8 mouse cellular contexts compared by ENCODE assay signal in the genomic region with DNA sequence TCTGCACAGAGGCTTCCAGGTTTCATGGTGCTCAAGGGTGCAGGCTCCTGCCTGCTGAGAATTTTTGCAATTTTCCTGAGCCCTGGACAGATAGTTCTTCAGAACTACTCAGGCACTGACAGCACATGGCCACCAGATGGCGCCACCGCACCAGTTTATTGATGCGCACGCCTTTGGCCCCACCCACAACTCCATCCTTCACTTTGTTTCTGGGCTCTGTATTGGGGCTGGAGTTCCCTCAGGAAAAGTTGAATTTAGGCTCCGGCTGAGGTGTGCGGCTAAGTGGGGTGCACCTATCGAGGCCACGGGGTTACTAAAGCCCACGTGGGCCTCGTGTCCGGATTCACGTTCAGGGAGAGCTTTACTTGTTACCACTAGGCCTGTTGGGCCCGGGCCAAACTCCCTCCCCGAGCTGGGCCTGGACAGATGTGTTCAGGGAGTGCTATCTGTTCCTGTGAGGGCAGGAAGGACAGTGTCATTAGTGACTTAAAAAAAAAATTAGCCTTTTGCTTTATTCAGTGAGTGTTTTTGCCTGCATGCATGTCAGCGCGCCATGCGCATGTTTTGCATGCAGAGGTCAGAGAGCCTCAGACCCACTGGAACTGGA. TPM values are rescaled to one million over a fixed set of nuclear protein-coding genes. Genes with fewer than 3 reads are reported as not detected.
DNase-seq lines count a peak whose midpoint lies in the region; ATAC-seq lines count a peak whose summit lies in the region.

No protein-coding gene starts in this region.

- WGBS in hindbrain, embryonic 12.5 days: 34% methylated on average over 17 of the region's 17 CpGs

- 0 out of 2 replicates have a peak overlapping the region, but pooled peaks have one; percentile 7 for H3K4me2 ChIP-seq in hindbrain, embryonic 12.5 days (replicated peaks)

- H3K9me3 ChIP-seq in hindbrain, embryonic 12.5 days (replicated peaks): no peaks in the 10 kb centered on the region

- ATAC-seq in hindbrain, embryonic 12.5 days (ENCODE audit: low FRiP score): peak; percentile 41; the same call in 1 of the 2 replicates

- H3K27me3 ChIP-seq in hindbrain, embryonic 12.5 days: no peaks in the 10 kb centered on the region

- H3K4me3 ChIP-seq in hindbrain, embryonic 12.5 days: no peak overlapping the region

- H3K9ac ChIP-seq in hindbrain, embryonic 12.5 days: no peak overlapping the region

- H3K4me1 ChIP-seq in hindbrain, embryonic 12.5 days: no peaks in the 10 kb centered on the region; the same call in 1 of the 2 replicates

- no peak overlapping the region for H3K27ac ChIP-seq in hindbrain, embryonic 12.5 days

- H3K36me3 ChIP-seq in hindbrain, embryonic 12.5 days: peaks cover 12% of the 10 kb centered on the region

- peak; percentile 60 for DNase-seq in T-cell, adult 2 months (ENCODE audit: low spot score)
- DNase-seq in cerebellum, postnatal 14 days: peak; percentile 93 to 95
- peak; percentile 70 to 82 for DNase-seq in frontal cortex, postnatal 14 days (ENCODE audit: low spot score in 2 of 2)
- DNase-seq in layer of hippocampus, postnatal 14 days (ENCODE audit: low spot score in 2 of 2): peak; percentile 83 to 88
- peak; percentile 62 for DNase-seq in lung, postnatal 25 days (ENCODE audit: low spot score)
- DNase-seq in retina, postnatal 1 day: peak; percentile 82
- DNase-seq in urinary bladder, adult 18-20 months (ENCODE audit: low spot score in 2 of 2): peak; percentile 55 to 65

RNA-seq across cellular contexts. Expression of a gene that starts 15.2 kb away (rescaled TPM):
- polyA plus RNA-seq in hindbrain, embryonic 12.5 days (2016; fragmentation: Nextera tagmentation; extraction: Ambion mirVana): 14.9 and 15.6 TPM in 2 replicates
- 10 to 100 TPM; 18.3 to 19.1 TPM for total RNA-seq in layer of hippocampus, postnatal 14 days (2021)

RNA-seq across cellular contexts. Expression of a gene that starts 50.9 kb away (rescaled TPM):
- 0.32 and 0.36 TPM in 2 replicates for polyA plus RNA-seq in hindbrain, embryonic 12.5 days (2016; fragmentation: Nextera tagmentation; extraction: Ambion mirVana)
- under 1 TPM; 0.38 to 0.85 TPM for total RNA-seq in layer of hippocampus, postnatal 14 days (2021)
